Mouse (Mus musculus): ENCODE measurements around the gene Mis18a. TPM values are rescaled to one million over a fixed set of nuclear protein-coding genes. Genes with fewer than 3 reads are reported as not detected.

Gene Mis18a
- polyA plus RNA-seq, 1 experiment from 2014 or later: 72.5 TPM

GRCm38 (mm10) chr16:90710313-90710712 is 16.9 kb downstream of the Mis18a start:
- H3K4me1 ChIP-seq (ENCODE audit: control insufficient read depth, insufficient read depth, low read length): 0 out of 2 replicates have a peak, but pooled peaks cover 10% of the 10 kb centered on the region
- 0 out of 2 replicates have a peak, but pooled peaks cover 2% of the 10 kb centered on the region for H3K9me3 ChIP-seq (ENCODE audit: control insufficient read depth, low read length)
- H3K27ac ChIP-seq (ENCODE audit: low read depth, low read length): no peak overlapping the region
- no peaks in the 10 kb centered on the region for H3K27me3 ChIP-seq (ENCODE audit: control insufficient read depth, insufficient read depth, low read length)
- no peak overlapping the region for H3K4me3 ChIP-seq (ENCODE audit: low read length)
- 75% methylated on average over 12 of the region's 12 CpGs for WGBS
- no peak for ATAC-seq (ENCODE audit: low FRiP score, low TSS enrichment)
- H3K9ac ChIP-seq (ENCODE audit: low read depth, low read length): no peak overlapping the region
- no peak overlapping the region for H3K4me2 ChIP-seq (replicated peaks; ENCODE audit: low read depth, low read length)
- no peaks in the 10 kb centered on the region for H3K36me3 ChIP-seq (ENCODE audit: control insufficient read depth, insufficient read depth, low read length)

- Histone ChIP-seq H3K9me3 (ENCODE audit: control insufficient read depth, low read length) (0 out of 2 replicates have a peak, but pooled peaks cover 2% of the 10 kb centered on the region), H3K27me3 (ENCODE audit: control insufficient read depth, insufficient read depth, low read length) (no peaks in the 10 kb centered on the region), H3K27ac (ENCODE audit: low read depth, low read length) (no peak overlapping the region), H3K4me1 (ENCODE audit: control insufficient read depth, insufficient read depth, low read length) (0 out of 2 replicates have a peak, but pooled peaks cover 10% of the 10 kb centered on the region), H3K4me3 (ENCODE audit: low read length) (no peak overlapping the region), H3K9ac (ENCODE audit: low read depth, low read length) (no peak overlapping the region), H3K4me2 (replicated peaks; ENCODE audit: low read depth, low read length) (no peak overlapping the region), H3K36me3 (ENCODE audit: control insufficient read depth, insufficient read depth, low read length) (no peaks in the 10 kb centered on the region)
- ATAC-seq (ENCODE audit: low FRiP score, low TSS enrichment): no peak
- WGBS: 64% methylated on average over 17 of the region's 17 CpGs
Observed at GRCm38 (mm10) chr16:90709711-90710289, 17.4 kb downstream of the Mis18a start.

GRCm38 (mm10) chr16:90706279-90706678 is 20.9 kb downstream of the Mis18a start:
- Histone ChIP-seq H3K4me2 (replicated peaks; ENCODE audit: low read depth, low read length) (no peak overlapping the region), H3K9me3 (ENCODE audit: control insufficient read depth, low read length) (0 out of 2 replicates have a peak, but pooled peaks cover 2% of the 10 kb centered on the region), H3K27ac (ENCODE audit: low read depth, low read length) (no peak overlapping the region), H3K9ac (ENCODE audit: low read depth, low read length) (no peak overlapping the region), H3K4me3 (ENCODE audit: low read length) (no peak overlapping the region), H3K4me1 (ENCODE audit: control insufficient read depth, insufficient read depth, low read length) (peaks cover 14% of the 10 kb centered on the region; the same call in 1 of the 2 replicates), H3K27me3 (ENCODE audit: control insufficient read depth, insufficient read depth, low read length) (no peaks in the 10 kb centered on the region), H3K36me3 (ENCODE audit: control insufficient read depth, insufficient read depth, low read length) (no peaks in the 10 kb centered on the region)
- WGBS: 32% methylated on average over 3 of the region's 3 CpGs
- no peak for ATAC-seq (ENCODE audit: low FRiP score, low TSS enrichment)

GRCm38 (mm10) chr16:90704161-90704825 is 22.9 kb downstream of the Mis18a start:
- no peak for ATAC-seq (ENCODE audit: low FRiP score, low TSS enrichment)
- 32% methylated on average over 13 of the region's 13 CpGs for WGBS
- no peak overlapping the region for H3K27ac ChIP-seq (ENCODE audit: low read depth, low read length)

GRCm38 (mm10) chr16:90703646-90704045 is 23.6 kb downstream of the Mis18a start:
- Histone ChIP-seq H3K4me3 (ENCODE audit: low read length) (no peak overlapping the region), H3K36me3 (ENCODE audit: control insufficient read depth, insufficient read depth, low read length) (no peaks in the 10 kb centered on the region), H3K27ac (ENCODE audit: low read depth, low read length) (no peak overlapping the region), H3K4me2 (replicated peaks; ENCODE audit: low read depth, low read length) (no peak overlapping the region), H3K9me3 (ENCODE audit: control insufficient read depth, low read length) (0 out of 2 replicates have a peak, but pooled peaks cover 2% of the 10 kb centered on the region), H3K9ac (ENCODE audit: low read depth, low read length) (no peak overlapping the region), H3K4me1 (ENCODE audit: control insufficient read depth, insufficient read depth, low read length) (peaks cover 7% of the 10 kb centered on the region; the same call in 1 of the 2 replicates), H3K27me3 (ENCODE audit: control insufficient read depth, insufficient read depth, low read length) (no peaks in the 10 kb centered on the region)
- ATAC-seq (ENCODE audit: low FRiP score, low TSS enrichment): no peak; the same call in 1 of the 2 replicates
- WGBS: 0% methylated on average over 1 of the region's 1 CpGs

More at GRCm38 (mm10) chr16:90704161-90704825, 22.9 kb downstream of the Mis18a start:
- Histone ChIP-seq H3K36me3 (ENCODE audit: control insufficient read depth, insufficient read depth, low read length) (no peaks in the 10 kb centered on the region), H3K27me3 (ENCODE audit: control insufficient read depth, insufficient read depth, low read length) (no peaks in the 10 kb centered on the region), H3K9ac (ENCODE audit: low read depth, low read length) (no peak overlapping the region), H3K4me3 (ENCODE audit: low read length) (no peak overlapping the region), H3K4me2 (replicated peaks; ENCODE audit: low read depth, low read length) (no peak overlapping the region), H3K9me3 (ENCODE audit: control insufficient read depth, low read length) (0 out of 2 replicates have a peak, but pooled peaks cover 2% of the 10 kb centered on the region), H3K4me1 (ENCODE audit: control insufficient read depth, insufficient read depth, low read length) (peaks cover 7% of the 10 kb centered on the region; the same call in 1 of the 2 replicates)

GRCm38 (mm10) chr16:90701541-90701940 is 25.7 kb downstream of the Mis18a start:
- Histone ChIP-seq H3K27ac (ENCODE audit: low read depth, low read length) (no peak overlapping the region), H3K4me2 (replicated peaks; ENCODE audit: low read depth, low read length) (no peak overlapping the region), H3K4me3 (ENCODE audit: low read length) (no peak overlapping the region), H3K36me3 (ENCODE audit: control insufficient read depth, insufficient read depth, low read length) (no peaks in the 10 kb centered on the region), H3K9me3 (ENCODE audit: control insufficient read depth, low read length) (no peaks in the 10 kb centered on the region), H3K4me1 (ENCODE audit: control insufficient read depth, insufficient read depth, low read length) (peaks cover 7% of the 10 kb centered on the region; the same call in 1 of the 2 replicates), H3K27me3 (ENCODE audit: control insufficient read depth, insufficient read depth, low read length) (no peaks in the 10 kb centered on the region), H3K9ac (ENCODE audit: low read depth, low read length) (no peak overlapping the region)
- WGBS: 95% methylated on average over 2 of the region's 2 CpGs
- no peak for ATAC-seq (ENCODE audit: low FRiP score, low TSS enrichment)

- H3K27ac ChIP-seq (ENCODE audit: low read depth, low read length): no peak overlapping the region
- no peaks in the 10 kb centered on the region for H3K36me3 ChIP-seq (ENCODE audit: control insufficient read depth, insufficient read depth, low read length)
- no peak overlapping the region for H3K9ac ChIP-seq (ENCODE audit: low read depth, low read length)
- peaks cover 3% of the 10 kb centered on the region; the same call in 1 of the 2 replicates for H3K4me1 ChIP-seq (ENCODE audit: control insufficient read depth, insufficient read depth, low read length)
- ATAC-seq (ENCODE audit: low FRiP score, low TSS enrichment): no peak
- no peak overlapping the region for H3K4me3 ChIP-seq (ENCODE audit: low read length)
- no peaks in the 10 kb centered on the region for H3K9me3 ChIP-seq (ENCODE audit: control insufficient read depth, low read length)
- 86% methylated on average over 14 of the region's 14 CpGs for WGBS
- no peaks in the 10 kb centered on the region for H3K27me3 ChIP-seq (ENCODE audit: control insufficient read depth, insufficient read depth, low read length)
- no peak overlapping the region for H3K4me2 ChIP-seq (replicated peaks; ENCODE audit: low read depth, low read length)
Observed at GRCm38 (mm10) chr16:90699390-90699789, 27.8 kb downstream of the Mis18a start.

- Histone ChIP-seq H3K36me3 (ENCODE audit: control insufficient read depth, insufficient read depth, low read length) (no peaks in the 10 kb centered on the region), H3K27ac (ENCODE audit: low read depth, low read length) (no peak overlapping the region), H3K4me3 (ENCODE audit: low read length) (no peak overlapping the region), H3K27me3 (ENCODE audit: control insufficient read depth, insufficient read depth, low read length) (no peaks in the 10 kb centered on the region), H3K9ac (ENCODE audit: low read depth, low read length) (no peak overlapping the region), H3K4me2 (replicated peaks; ENCODE audit: low read depth, low read length) (no peak overlapping the region), H3K4me1 (ENCODE audit: control insufficient read depth, insufficient read depth, low read length) (no peaks in the 10 kb centered on the region), H3K9me3 (ENCODE audit: control insufficient read depth, low read length) (no peaks in the 10 kb centered on the region)
- 85% methylated on average over 9 of the region's 9 CpGs for WGBS
- ATAC-seq (ENCODE audit: low FRiP score, low TSS enrichment): no peak
Observed at GRCm38 (mm10) chr16:90696306-90696705, 30.9 kb downstream of the Mis18a start.

- 73% methylated on average over 10 of the region's 10 CpGs for WGBS
- ATAC-seq (ENCODE audit: low FRiP score, low TSS enrichment): no peak
- no peak overlapping the region for H3K4me2 ChIP-seq (replicated peaks; ENCODE audit: low read depth, low read length)
Observed at GRCm38 (mm10) chr16:90695121-90695520, 32.1 kb downstream of the Mis18a start.

More at GRCm38 (mm10) chr16:90695121-90695520, 32.1 kb downstream of the Mis18a start:
- Histone ChIP-seq H3K4me3 (ENCODE audit: low read length) (no peak overlapping the region), H3K27me3 (ENCODE audit: control insufficient read depth, insufficient read depth, low read length) (no peaks in the 10 kb centered on the region), H3K36me3 (ENCODE audit: control insufficient read depth, insufficient read depth, low read length) (no peaks in the 10 kb centered on the region), H3K9ac (ENCODE audit: low read depth, low read length) (no peak overlapping the region), H3K9me3 (ENCODE audit: control insufficient read depth, low read length) (no peaks in the 10 kb centered on the region), H3K27ac (ENCODE audit: low read depth, low read length) (no peak overlapping the region), H3K4me1 (ENCODE audit: control insufficient read depth, insufficient read depth, low read length) (no peaks in the 10 kb centered on the region)

Data from kidney, embryonic 14.5 days (tissue).